Mouse (Mus musculus): Measurements from ENCODE around the gene Enpp5. TPM values are rescaled to one million over a fixed set of nuclear protein-coding genes. Genes with fewer than 3 reads are reported as not detected.

Gene Enpp5
- polyA plus RNA-seq, 1 experiment, result not detected

DNA sequence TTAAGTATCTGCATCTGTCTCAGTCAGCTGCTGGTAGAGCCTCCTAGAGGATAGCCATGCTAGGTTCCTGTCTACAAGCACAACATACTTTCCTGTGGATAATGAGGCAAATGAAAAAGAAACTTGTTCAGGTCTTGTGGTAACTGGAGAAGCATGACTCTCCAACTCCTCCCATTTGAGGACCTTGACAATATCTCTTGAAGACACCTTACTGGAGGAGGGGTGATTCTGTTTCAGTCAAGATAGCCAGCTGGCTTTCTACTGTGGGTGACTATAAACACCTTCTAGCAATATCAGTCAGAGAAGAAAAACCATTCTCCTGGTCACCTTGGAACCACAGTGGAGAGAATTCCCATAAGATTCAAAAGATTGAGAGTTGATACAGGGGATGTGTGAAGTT, 20.5 kb upstream of the Enpp5 start:
- TF ChIP-seq CTCF (IDR thresholded peaks at IDR 0.05; ENCODE audit: low read depth, low read length), result no peak

DNA sequence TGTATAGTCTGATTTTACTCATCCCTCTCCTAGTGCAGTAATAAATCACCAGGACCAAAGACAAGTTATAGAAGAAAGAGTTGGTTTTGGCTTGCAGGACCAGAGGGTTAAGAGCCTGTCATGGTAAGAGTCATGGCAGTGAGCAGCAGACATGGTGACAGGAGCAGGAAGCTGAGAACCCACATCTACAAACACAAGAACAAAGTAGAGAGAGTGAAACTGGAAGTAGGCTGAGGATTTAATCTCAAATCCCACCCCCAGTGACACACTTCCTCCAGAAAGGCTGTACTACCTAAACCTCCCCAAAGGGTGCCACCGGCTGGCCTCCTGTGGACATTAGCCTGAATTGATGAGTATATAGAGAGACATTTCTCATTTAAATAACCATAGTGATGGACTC, 17.8 kb upstream of the Enpp5 start:
- no peak overlapping the region for H3K27ac ChIP-seq (ENCODE audit: insufficient read depth, low read depth, low read length)
- H3K4me1 ChIP-seq (ENCODE audit: control insufficient read depth, insufficient read depth, low read length), result no peaks in the 10 kb centered on the region
- no peak for TF ChIP-seq CTCF (IDR thresholded peaks at IDR 0.05; ENCODE audit: low read depth, low read length)
- TF ChIP-seq POLR2A (IDR thresholded peaks at IDR 0.05; ENCODE audit: borderline replicate concordance, low read depth, low read length), result no peak
- H3K4me3 ChIP-seq (ENCODE audit: insufficient read depth, low read length), result no peak overlapping the region

More for the DNA sequence above, 20.5 kb upstream of the Enpp5 start:
- 0 out of 2 replicates have a peak, but pooled peaks cover under 1% of the 10 kb centered on the region for H3K4me1 ChIP-seq (ENCODE audit: control insufficient read depth, insufficient read depth, low read length)
- H3K4me3 ChIP-seq (ENCODE audit: insufficient read depth, low read length), result no peak overlapping the region
- no peak overlapping the region for H3K27ac ChIP-seq (ENCODE audit: insufficient read depth, low read depth, low read length)

DNA sequence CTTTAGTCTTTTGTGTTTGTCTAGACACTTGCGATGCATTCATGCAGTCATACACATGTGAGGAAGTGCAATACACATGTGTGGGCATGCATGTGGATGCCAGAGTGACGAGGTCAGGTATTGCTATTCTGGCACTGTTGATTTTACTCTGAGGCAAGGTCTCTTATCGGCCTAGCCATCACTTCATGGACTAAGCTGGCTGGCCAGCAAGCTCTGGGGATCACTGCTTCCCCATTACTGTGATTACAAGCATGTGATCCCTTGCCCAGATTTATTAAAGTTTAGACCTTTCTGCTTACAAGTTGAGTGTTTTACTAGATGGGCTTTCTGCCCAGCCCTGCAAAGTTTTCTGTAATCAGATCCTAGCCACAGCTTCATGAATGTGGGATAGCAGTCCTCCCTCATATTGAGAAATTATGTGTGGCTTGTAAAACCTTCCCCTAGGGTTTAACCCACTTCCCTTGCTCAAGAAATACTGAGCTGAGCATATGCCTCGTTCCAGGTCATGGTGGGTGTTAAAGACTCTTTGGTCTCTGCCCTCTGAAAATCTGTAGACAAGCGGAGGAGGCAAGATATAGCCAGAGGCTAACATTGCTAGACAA, 17.2 kb upstream of the Enpp5 start:
- TF ChIP-seq POLR2A (IDR thresholded peaks at IDR 0.05; ENCODE audit: borderline replicate concordance, low read depth, low read length), result no peak
- no peak for TF ChIP-seq CTCF (IDR thresholded peaks at IDR 0.05; ENCODE audit: low read depth, low read length)
- Histone ChIP-seq H3K27ac (ENCODE audit: insufficient read depth, low read depth, low read length) (no peak overlapping the region), H3K4me1 (ENCODE audit: control insufficient read depth, insufficient read depth, low read length) (no peaks in the 10 kb centered on the region), H3K4me3 (ENCODE audit: insufficient read depth, low read length) (no peak overlapping the region)

DNA sequence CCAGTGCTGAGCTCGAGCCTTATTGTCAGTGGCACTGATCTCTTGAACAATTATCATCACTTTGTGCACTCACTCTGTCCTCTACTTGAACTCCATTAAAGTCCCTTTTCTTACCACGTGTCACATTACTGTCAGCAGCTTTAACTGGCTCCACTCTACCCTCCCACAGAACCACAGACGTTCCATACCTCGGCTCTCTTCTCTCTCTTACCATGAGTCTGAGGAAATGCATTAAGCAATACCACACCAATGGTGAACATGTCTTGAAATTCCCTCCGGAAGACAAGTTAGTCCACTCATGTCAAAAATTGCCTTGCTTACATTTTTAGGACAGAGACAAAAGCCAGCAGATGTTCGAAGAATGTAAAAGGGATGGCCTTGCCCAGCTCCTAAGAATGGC, 9.7 kb upstream of the Enpp5 start:
- H3K27ac ChIP-seq (ENCODE audit: insufficient read depth, low read depth, low read length), result no peak overlapping the region
- H3K4me3 ChIP-seq (ENCODE audit: insufficient read depth, low read length), result no peak overlapping the region
- H3K4me1 ChIP-seq (ENCODE audit: control insufficient read depth, insufficient read depth, low read length), result no peaks in the 10 kb centered on the region
- TF ChIP-seq POLR2A (IDR thresholded peaks at IDR 0.05; ENCODE audit: borderline replicate concordance, low read depth, low read length), result no peak
- TF ChIP-seq CTCF (IDR thresholded peaks at IDR 0.05; ENCODE audit: low read depth, low read length), result no peak

DNA sequence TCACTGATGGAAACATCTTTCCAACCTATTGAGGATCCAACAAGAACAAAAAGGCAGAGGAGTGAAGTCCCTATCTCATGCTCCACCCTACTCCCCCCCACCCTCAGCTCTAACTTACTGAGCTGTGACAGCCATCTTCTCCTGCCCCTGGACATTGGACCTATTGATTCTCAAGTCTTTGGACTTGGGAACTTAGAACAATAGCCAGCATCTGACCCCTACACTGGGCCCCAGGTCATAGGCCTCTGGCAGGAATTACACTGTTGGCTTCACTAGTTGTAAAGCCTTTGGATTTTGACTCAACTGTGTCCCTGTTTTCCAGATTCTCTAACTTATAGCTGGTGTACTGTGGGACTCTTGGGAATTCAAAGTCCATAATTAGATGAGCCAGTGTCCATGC, 6.9 kb upstream of the Enpp5 start:
- Histone ChIP-seq H3K4me1 (ENCODE audit: control insufficient read depth, insufficient read depth, low read length) (no peaks in the 10 kb centered on the region), H3K4me3 (ENCODE audit: insufficient read depth, low read length) (no peak overlapping the region), H3K27ac (ENCODE audit: insufficient read depth, low read depth, low read length) (no peak overlapping the region)
- TF ChIP-seq CTCF (IDR thresholded peaks at IDR 0.05; ENCODE audit: low read depth, low read length) (no peak), POLR2A (IDR thresholded peaks at IDR 0.05; ENCODE audit: borderline replicate concordance, low read depth, low read length) (no peak)

DNA sequence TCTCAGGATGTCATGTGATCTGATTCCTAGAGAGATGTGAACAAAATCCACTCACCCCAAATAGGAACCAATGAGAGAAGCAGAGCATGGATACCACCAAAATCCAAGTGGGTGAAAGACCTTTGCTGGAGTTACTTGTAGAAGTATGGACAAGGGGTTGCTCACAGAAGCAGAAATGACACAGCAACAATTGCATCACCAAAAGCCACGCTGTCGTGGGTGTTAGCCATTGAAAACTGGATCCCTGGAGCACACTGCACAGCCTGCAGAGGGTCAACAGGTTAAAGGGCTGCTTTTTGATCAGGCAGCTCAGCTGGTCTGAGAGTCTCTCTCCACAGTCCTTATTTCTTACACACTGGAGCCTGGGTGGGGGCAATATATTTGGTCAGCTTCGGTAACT, 3.0 kb upstream of the Enpp5 start:
- no peak for TF ChIP-seq CTCF (IDR thresholded peaks at IDR 0.05; ENCODE audit: low read depth, low read length)
- no peak for TF ChIP-seq POLR2A (IDR thresholded peaks at IDR 0.05; ENCODE audit: borderline replicate concordance, low read depth, low read length)
- no peak overlapping the region for H3K27ac ChIP-seq (ENCODE audit: insufficient read depth, low read depth, low read length)
- H3K4me3 ChIP-seq (ENCODE audit: insufficient read depth, low read length), result no peak overlapping the region
- H3K4me1 ChIP-seq (ENCODE audit: control insufficient read depth, insufficient read depth, low read length), result no peaks in the 10 kb centered on the region

DNA sequence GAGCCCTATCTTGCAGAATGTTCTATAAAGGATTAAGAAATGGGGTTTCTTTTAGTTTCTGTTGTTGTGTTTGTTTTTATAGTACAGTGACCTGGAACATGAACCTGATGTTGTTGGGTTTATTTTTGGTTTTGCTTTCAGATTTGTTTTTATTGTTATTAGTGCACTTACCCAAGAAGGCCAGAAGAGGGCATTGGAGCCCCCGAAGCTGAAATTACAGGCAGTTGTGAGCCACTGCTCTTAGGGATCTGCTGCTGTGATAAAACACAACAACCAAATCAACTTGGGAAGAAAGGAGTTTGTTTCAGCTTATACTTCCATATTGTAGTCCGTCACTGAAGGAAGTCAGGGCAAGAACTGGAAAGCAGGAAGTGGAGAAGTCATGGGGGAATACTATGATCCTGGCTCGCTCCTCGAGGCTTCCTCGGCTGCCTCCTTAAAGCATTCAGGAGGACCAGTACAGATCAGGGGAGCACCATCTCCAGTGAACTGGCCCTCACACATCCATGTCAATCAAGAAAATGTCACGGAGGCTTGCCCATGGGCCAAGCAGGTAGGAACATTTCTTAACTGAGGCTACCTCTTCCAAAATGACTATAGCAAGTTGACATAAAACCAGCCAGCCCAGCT, 2.4 kb upstream of the Enpp5 start:
- no peak overlapping the region for H3K4me3 ChIP-seq (ENCODE audit: insufficient read depth, low read length)
- no peak overlapping the region for H3K27ac ChIP-seq (ENCODE audit: insufficient read depth, low read depth, low read length)

DNA sequence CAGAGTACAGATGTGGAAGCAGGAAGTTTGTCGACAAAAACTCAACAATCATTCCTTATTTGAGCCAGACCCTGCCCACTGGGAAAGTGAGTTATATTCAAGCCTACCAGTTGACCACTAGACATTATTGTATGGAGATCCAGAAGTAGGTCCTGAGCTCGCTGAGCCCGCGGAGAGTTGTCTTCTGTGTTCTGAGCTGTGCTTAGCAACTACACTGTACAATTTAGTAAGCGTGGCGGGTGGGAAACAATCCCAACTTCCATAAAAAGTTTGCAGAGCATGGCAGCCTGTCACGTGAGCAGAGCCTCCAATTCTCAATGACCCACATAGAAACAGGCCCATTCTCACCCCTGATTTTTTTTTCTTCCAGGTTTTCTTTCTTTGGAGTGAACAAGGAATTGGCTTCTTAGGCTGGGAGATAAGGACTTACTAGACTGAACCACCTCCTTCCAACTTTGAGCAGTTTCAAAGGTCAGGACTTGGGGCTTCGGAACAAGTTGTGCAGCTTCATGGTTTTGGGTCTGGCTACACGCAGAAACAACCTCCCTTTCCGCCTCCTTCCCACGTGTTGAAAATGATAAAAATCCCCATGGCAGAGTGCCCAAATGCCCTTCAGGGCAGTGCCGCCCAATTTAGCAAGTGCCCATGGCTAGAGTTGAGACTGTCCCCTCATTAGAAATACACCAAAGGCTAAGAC, 1.3 kb upstream of the Enpp5 start:
- Histone ChIP-seq H3K27ac (ENCODE audit: insufficient read depth, low read depth, low read length) (no peak overlapping the region), H3K4me3 (ENCODE audit: insufficient read depth, low read length) (no peak overlapping the region), H3K4me1 (ENCODE audit: control insufficient read depth, insufficient read depth, low read length) (no peaks in the 10 kb centered on the region)
- TF ChIP-seq POLR2A (IDR thresholded peaks at IDR 0.05; ENCODE audit: borderline replicate concordance, low read depth, low read length) (no peak), CTCF (IDR thresholded peaks at IDR 0.05; ENCODE audit: low read depth, low read length) (no peak)

More for the DNA sequence above, 2.4 kb upstream of the Enpp5 start:
- no peak for TF ChIP-seq POLR2A (IDR thresholded peaks at IDR 0.05; ENCODE audit: borderline replicate concordance, low read depth, low read length)
- TF ChIP-seq CTCF (IDR thresholded peaks at IDR 0.05; ENCODE audit: low read depth, low read length), result no peak
- H3K4me1 ChIP-seq (ENCODE audit: control insufficient read depth, insufficient read depth, low read length), result no peaks in the 10 kb centered on the region

DNA sequence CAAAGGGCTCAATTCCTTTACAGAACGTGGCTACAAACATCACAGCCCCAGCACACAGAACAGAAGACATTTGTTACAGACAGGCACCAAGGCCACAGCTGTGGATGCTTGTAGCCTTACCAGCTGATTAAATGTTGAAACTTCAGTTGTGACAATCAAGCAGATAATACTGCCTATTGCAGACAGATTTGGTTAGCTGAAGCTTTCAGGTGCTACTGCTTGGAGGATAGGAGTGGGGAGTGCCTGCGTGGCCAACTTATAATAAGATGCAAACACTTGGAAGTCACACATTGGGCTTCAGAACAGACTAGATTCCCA, 811 bp upstream of the Enpp5 start:
- Histone ChIP-seq H3K4me3 (ENCODE audit: insufficient read depth, low read length) (no peak overlapping the region), H3K4me1 (ENCODE audit: control insufficient read depth, insufficient read depth, low read length) (no peaks in the 10 kb centered on the region), H3K27ac (ENCODE audit: insufficient read depth, low read depth, low read length) (no peak overlapping the region)
- TF ChIP-seq CTCF (IDR thresholded peaks at IDR 0.05; ENCODE audit: low read depth, low read length), result no peak
- TF ChIP-seq POLR2A (IDR thresholded peaks at IDR 0.05; ENCODE audit: borderline replicate concordance, low read depth, low read length), result no peak

DNA sequence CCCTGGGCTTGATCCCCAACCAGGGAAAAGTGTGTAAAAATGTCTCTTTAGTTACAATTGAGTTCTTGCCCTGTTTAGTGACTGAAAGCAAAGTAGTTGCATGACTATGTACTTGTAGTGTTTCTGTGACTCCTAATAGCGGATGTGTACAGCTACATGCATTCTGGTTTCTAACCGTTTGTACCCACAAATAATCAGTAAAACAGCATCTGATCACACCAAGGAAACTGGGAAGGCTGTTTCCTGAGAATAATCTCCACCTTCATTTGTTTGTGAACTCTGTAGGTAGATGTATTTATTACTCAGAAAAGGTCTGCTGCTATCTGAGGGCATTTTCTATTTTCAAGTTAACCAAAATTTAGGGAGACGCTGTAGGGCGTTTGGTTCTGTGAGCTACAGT, 4.5 kb downstream of the Enpp5 start:
- no peak overlapping the region for H3K27ac ChIP-seq (ENCODE audit: insufficient read depth, low read depth, low read length)
- no peaks in the 10 kb centered on the region for H3K4me1 ChIP-seq (ENCODE audit: control insufficient read depth, insufficient read depth, low read length)
- no peak overlapping the region for H3K4me3 ChIP-seq (ENCODE audit: insufficient read depth, low read length)
- TF ChIP-seq POLR2A (IDR thresholded peaks at IDR 0.05; ENCODE audit: borderline replicate concordance, low read depth, low read length) (no peak), CTCF (IDR thresholded peaks at IDR 0.05; ENCODE audit: low read depth, low read length) (no peak)

Data from bone marrow macrophage, adult 2 months (primary cell).